Mouse (Mus musculus) bone marrow macrophage, adult 2 months (primary cell): Measurements from ENCODE around the gene Tada1.

Experiments
- CTCF ChIP-seq: IDR thresholded peaks from 2 replicates; pipeline ENCODE4 v1.5.1; 2012; ENCODE audit warnings: low read depth, mild to moderate bottlenecking, low read length, moderate library complexity
- POLR2A ChIP-seq: IDR thresholded peaks from 2 replicates; pipeline ENCODE4 v1.6.1; 2012; ENCODE audit warnings: mild to moderate bottlenecking, low read depth, low read length, borderline replicate concordance

DNA sequence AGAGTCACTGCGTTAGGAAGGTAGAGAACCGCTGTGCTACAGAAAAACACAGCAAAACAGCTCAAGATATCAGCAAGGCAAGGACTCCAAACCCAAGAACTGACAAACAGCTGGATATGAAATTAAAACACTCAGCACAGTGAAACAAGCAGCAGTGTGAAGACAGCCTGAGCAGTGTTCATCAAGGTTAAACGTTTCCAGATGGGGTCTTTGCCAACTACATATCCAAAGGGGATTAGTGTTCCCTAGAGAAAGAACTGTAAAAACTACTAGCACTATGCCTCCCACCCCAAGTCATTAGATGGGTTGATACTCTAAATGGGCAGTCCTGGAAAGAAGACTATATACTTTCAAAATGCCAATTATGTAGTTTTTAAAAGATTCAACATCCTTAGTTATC lies 29.6 kb upstream of the Tada1 start:
- TF ChIP-seq POLR2A (no peak), CTCF (no peak)
